Mouse (Mus musculus) neural tube, embryonic 15.5 days (tissue): Measurements from ENCODE around the gene Cst13. TPM values are rescaled to one million over a fixed set of nuclear protein-coding genes. Genes with fewer than 3 reads are reported as not detected.

Experiments
- ATAC-seq: fragments of 200-750 bp; cut with Nextera tagmentation; 2 replicates; pipeline ENCODE4 v1.8.0; 2017; ENCODE audit warnings: mild to moderate bottlenecking, moderate TSS enrichment, moderate library complexity; ENCODE audit not compliant: low FRiP score
- H3K27ac ChIP-seq: fragments of 300-500 bp; sonication (generic); replicated peaks from 2 replicates; pipeline ENCODE4 v1.5.1; 2015; ENCODE audit warnings: mild to moderate bottlenecking, inconsistent platforms
- H3K27me3 ChIP-seq: fragments of 300-500 bp; sonication (generic); replicated peaks from 2 replicates; pipeline ENCODE4 v1.6.1; 2015; ENCODE audit warnings: inconsistent platforms
- H3K36me3 ChIP-seq: fragments of 300-500 bp; sonication (generic); 2 replicates; pipeline ENCODE4 v1.6.1; 2015; ENCODE audit warnings: inconsistent platforms
- H3K4me1 ChIP-seq: fragments of 300-500 bp; sonication (generic); 2 replicates; pipeline ENCODE4 v1.6.1; 2015; ENCODE audit warnings: inconsistent platforms
- H3K4me2 ChIP-seq: fragments of 300-500 bp; sonication (generic); 2 replicates; pipeline ENCODE4 v1.6.1; 2015; ENCODE audit warnings: inconsistent platforms, mild to moderate bottlenecking, moderate library complexity
- H3K4me3 ChIP-seq: fragments of 300-500 bp; sonication (generic); replicated peaks from 2 replicates; pipeline ENCODE4 v1.5.1; 2015; ENCODE audit warnings: mild to moderate bottlenecking, inconsistent platforms
- H3K9ac ChIP-seq: fragments of 300-500 bp; sonication (generic); replicated peaks from 2 replicates; pipeline ENCODE4 v1.6.1; 2015; ENCODE audit warnings: mild to moderate bottlenecking, inconsistent platforms
- H3K9me3 ChIP-seq: fragments of 300-500 bp; sonication (generic); replicated peaks from 2 replicates; pipeline ENCODE4 v1.6.1; 2016; ENCODE audit warnings: inconsistent platforms
- WGBS: fragments of 180-500 bp; shearing (Covaris S2); methylation state at CpG from one replicate; pipeline ENCODE4 v1.1.7; 2015; ENCODE audit warnings: mixed read lengths; 5-methylcytosine and 5-hydroxymethylcytosine counted together
- polyA plus RNA-seq: library from polyadenylated mRNA; unstranded; fragments of >200 nt; fragmentation: Nextera tagmentation; extraction: Ambion mirVana; gene quantifications from 2 replicates; pipeline ENCODE4 v1.2.1, GENCODE M21; 2015

Cst13 gene
- polyA plus RNA-seq, 1 experiment from 2014 or later = not detected

DNA sequence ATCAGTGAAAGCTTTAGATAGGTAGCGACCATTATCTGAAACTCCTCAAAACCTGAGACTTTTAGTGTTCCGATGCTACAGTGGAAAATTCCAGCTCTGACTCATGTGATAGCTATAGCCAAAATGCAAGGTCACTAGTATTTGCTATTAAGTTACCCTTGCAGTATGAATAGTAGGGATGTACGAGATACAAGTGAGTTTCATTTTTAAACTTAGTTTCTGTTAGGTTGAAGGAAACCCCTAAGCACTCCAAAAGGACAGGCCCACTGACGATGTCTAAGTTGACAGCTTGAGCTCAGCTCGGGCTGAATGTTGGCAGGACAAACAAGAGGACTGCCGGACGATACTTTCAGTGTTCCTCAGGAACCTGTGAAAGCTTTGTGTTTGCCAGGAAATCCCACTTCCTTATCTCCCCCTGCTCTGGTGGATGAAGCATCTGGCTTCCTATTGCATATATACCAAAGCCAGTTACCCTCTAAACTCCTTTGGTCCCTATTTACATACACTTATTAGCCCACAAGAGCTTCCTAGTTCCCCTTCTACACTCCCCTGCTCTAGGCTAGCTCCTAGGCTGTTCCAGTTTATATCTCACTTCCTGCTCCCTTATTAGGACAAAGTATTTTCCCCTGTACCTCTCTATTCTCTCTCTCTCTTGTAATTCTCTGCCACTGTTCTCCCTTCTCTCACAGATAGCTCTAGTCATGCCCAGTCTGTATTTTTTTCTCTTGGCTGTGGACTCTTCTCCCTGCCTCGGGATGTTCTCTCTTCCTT, 36.9 kb downstream of the Cst13 start:
- Histone ChIP-seq H3K9me3 (no peaks in the 10 kb centered on the region), H3K4me3 (no peak overlapping the region), H3K27ac (no peak overlapping the region), H3K9ac (no peak overlapping the region), H3K4me2 (no peak overlapping the region), H3K36me3 (no peaks in the 10 kb centered on the region), H3K27me3 (no peaks in the 10 kb centered on the region), H3K4me1 (no peaks in the 10 kb centered on the region)
- no peak for ATAC-seq
- WGBS = 81% methylated on average over 8 of the region's 8 CpGs

DNA sequence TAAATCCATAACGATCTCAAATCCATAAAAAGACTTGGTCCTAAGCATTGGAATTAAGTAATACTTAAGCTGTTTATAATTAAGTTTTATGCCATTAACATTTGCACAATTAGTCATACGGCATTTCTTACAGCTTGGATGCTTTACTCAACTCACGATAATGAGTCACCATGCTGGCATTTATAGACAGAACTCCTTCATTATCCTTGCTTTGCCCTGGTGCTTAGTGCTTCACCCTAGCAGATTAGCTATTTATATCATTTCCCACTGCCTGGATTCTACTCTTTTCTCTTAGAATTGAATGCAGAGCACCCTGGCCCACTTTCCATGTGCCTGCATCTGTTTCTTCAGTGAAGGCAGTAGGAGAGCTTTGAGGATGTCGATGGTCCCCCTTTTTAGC, 37.6 kb downstream of the Cst13 start:
- Histone ChIP-seq H3K27me3 (no peaks in the 10 kb centered on the region), H3K36me3 (no peaks in the 10 kb centered on the region), H3K9me3 (no peaks in the 10 kb centered on the region), H3K9ac (no peak overlapping the region), H3K4me3 (no peak overlapping the region), H3K4me1 (no peaks in the 10 kb centered on the region), H3K27ac (no peak overlapping the region), H3K4me2 (no peak overlapping the region)
- ATAC-seq = no peak
- WGBS = 87% methylated on average over 4 of the region's 4 CpGs

DNA sequence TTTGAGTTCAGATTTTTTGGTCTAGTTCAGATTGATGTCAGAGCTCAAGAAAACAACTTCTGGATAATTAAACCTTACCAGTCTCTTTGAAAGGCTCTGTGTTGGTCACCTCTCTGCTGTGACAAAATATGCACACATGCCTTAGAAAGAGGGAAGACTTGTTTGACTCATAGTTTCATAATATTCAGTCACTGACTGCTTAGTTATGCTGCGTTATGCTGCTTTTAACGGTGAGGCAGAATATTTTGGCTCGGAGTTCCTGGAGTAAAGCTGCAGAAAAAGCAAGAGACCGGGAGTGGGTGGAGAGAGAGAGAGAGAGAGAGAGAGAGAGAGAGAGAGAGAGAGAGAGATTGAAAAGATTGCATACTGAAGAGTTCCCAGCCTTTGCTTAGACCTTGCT, 41.1 kb downstream of the Cst13 start:
- 87% methylated on average over 4 of the region's 4 CpGs for WGBS
- Histone ChIP-seq H3K36me3 (no peaks in the 10 kb centered on the region), H3K9me3 (no peaks in the 10 kb centered on the region), H3K4me3 (no peak overlapping the region), H3K9ac (no peak overlapping the region), H3K27me3 (no peaks in the 10 kb centered on the region), H3K27ac (no peak overlapping the region), H3K4me2 (no peak overlapping the region), H3K4me1 (no peaks in the 10 kb centered on the region)
- ATAC-seq = no peak

DNA sequence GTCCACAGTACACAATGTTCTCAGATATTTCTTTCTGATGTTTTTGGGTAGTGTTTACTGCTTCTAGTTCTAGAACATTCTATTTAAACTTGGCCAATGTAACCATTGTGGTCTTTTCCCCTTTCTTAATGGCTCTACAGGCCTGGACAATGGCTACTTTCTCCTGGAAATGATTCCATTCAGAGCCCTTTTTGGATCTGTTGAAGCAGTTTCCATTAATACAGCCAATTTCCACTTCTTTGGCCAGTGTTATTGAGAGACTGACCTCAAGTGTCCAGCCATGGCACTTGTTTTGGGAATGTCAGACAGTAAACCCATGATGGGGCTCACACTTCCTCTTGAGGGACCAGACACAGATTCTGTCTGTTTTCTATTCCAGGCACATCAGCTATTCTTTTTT, 41.8 kb downstream of the Cst13 start:
- Histone ChIP-seq H3K27me3 (no peaks in the 10 kb centered on the region), H3K36me3 (no peaks in the 10 kb centered on the region), H3K9me3 (no peaks in the 10 kb centered on the region), H3K27ac (no peak overlapping the region), H3K4me1 (no peaks in the 10 kb centered on the region), H3K9ac (no peak overlapping the region), H3K4me3 (no peak overlapping the region), H3K4me2 (no peak overlapping the region)
- no peak for ATAC-seq

DNA sequence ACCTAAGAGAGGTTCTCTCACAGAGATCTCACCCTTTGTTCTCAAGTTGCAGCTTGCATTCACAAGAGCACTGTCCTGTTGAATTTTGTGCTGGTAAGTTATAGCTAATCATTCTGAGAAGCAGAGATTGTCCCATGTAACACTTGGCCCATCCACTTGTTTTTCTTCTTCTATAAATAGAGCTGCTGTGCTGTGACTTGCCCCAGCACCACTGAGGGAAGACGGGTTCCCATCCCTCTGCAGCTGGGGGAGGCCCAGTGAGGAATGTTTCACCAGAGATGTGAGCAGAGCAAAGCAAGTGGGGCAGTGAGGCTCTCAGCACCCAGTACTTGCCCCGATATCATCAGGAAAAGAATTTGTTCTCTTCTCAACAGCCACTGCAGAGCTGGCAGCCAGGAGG, 45.1 kb downstream of the Cst13 start, which contains the start of gene 9230104L09Rik:
TSS of gene 9230104L09Rik (minus strand) at position 73 of the 400 bp plus-strand sequence.
- H3K4me2 ChIP-seq = no peak within 1 kb of the TSS
- no peaks in the 10 kb centered on the region for H3K27me3 ChIP-seq
- no peak within 1 kb of the TSS for H3K9ac ChIP-seq
- H3K27ac ChIP-seq = no peak within 1 kb of the TSS
- H3K4me3 ChIP-seq = no peak within 1 kb of the TSS
- no peak for ATAC-seq
- no peaks in the 10 kb centered on the region for H3K9me3 ChIP-seq
- WGBS = 66% methylated on average over 2 of the region's 2 CpGs
- H3K4me1 ChIP-seq = no peaks in the 10 kb centered on the region
- H3K36me3 ChIP-seq = no peaks in the 10 kb centered on the region

DNA sequence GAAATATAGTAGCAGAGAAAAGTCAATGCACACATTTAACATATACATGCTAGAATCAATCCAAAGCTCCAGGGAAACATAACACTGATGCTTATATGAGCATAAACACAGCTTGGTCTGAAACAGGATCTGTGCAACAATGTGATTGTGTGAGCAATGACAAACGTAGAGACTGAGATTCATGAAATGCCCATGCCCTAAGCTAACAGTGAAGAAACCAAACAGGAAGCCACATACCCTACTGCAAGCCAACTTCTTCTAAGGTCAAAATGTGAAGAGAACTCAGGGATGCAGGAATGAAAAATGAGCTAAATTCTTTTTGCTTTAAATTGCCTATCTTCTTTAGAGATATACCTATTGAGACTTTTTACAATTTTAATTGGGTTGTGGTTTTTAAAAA, 49.1 kb downstream of the Cst13 start:
- Histone ChIP-seq H3K36me3 (peaks cover 17% of the 10 kb centered on the region), H3K4me3 (no peak overlapping the region), H3K4me1 (peaks cover 23% of the 10 kb centered on the region), H3K27ac (no peak overlapping the region), H3K4me2 (no peak overlapping the region), H3K9me3 (no peaks in the 10 kb centered on the region), H3K27me3 (no peaks in the 10 kb centered on the region), H3K9ac (no peak overlapping the region)
- 84% methylated on average over 1 of the region's 1 CpGs for WGBS
- no peak for ATAC-seq

DNA sequence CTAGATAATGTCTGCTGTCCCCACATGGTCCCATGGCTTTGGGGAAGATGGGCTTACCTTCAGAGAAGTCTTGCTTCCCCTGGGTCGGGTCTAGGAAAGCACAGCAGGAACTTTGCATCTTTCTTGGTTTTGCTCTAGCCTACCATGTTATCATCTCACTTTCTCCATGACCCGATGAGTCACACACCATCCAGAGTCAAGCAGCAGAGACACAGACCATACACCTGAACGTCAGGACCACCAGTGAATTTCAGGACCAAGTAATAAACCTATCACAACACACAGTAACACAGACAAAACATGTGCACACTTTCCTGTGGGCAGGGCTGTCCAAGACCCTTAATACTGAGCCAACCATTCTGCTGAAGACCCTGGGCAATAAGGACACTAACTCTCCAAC, 50.6 kb downstream of the Cst13 start:
- Histone ChIP-seq H3K4me3 (no peak overlapping the region), H3K4me1 (peaks cover 28% of the 10 kb centered on the region), H3K36me3 (peaks cover 17% of the 10 kb centered on the region), H3K9ac (no peak overlapping the region), H3K27me3 (no peaks in the 10 kb centered on the region), H3K9me3 (no peaks in the 10 kb centered on the region), H3K27ac (no peak overlapping the region), H3K4me2 (no peak overlapping the region)
- 95% methylated on average over 3 of the region's 3 CpGs for WGBS
- no peak for ATAC-seq

DNA sequence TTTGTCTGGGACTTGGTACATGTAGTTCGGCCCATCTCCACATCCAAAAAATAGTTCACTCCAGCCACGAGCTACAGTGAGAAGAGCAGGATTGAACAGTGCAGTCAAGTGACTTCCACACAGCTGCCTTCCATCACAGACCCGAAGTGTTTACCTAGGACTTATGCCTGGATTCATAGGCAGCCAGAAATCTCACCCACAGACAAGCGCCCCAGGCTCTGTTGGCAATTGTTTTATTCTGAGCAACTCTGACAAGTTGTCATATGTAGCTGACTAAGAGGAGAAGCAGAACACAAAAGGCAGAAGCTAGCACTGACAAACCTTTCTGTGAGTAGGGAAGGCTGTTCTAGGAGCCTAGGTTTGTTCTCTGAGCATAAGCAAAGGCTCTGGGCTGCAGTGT, 53.0 kb downstream of the Cst13 start:
- Histone ChIP-seq H3K27ac (no peak overlapping the region), H3K27me3 (no peaks in the 10 kb centered on the region), H3K9ac (no peak overlapping the region), H3K36me3 (peaks cover 17% of the 10 kb centered on the region), H3K4me2 (peak overlapping the region; percentile 63), H3K9me3 (no peaks in the 10 kb centered on the region), H3K4me3 (peak overlapping the region; percentile 96), H3K4me1 (peaks cover 33% of the 10 kb centered on the region)
- 88% methylated on average over 4 of the region's 4 CpGs for WGBS
- ATAC-seq = no peak

DNA sequence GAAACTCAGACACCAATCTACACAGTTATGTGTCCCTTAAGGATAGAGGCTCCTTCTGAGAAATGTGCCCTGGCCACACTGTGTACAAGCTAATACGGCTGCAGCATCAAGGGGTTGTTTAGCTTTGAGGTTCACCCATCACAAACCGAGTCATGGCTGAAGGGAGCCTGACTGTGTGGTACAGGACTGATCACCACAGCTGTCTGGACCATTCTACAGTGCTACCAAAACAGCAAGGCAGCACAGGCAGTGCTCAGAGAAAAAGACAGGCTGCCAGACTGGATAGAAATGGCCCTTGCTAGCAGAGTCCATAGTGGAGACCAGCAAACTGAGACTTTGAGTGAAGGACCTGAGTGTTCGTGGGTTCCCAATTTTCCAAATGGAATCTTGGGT, 54.3 kb downstream of the Cst13 start:
- no peak overlapping the region for H3K27ac ChIP-seq
- H3K4me2 ChIP-seq = peak overlapping the region; percentile 63
- H3K27me3 ChIP-seq = no peaks in the 10 kb centered on the region
- WGBS = 55% methylated on average over 3 of the region's 3 CpGs
- H3K9me3 ChIP-seq = no peaks in the 10 kb centered on the region
- peak overlapping the region; percentile 96 for H3K4me3 ChIP-seq
- H3K36me3 ChIP-seq = peaks cover 17% of the 10 kb centered on the region
- no peak for ATAC-seq
- H3K9ac ChIP-seq = peak overlapping the region; percentile 88
- peaks cover 33% of the 10 kb centered on the region for H3K4me1 ChIP-seq

DNA sequence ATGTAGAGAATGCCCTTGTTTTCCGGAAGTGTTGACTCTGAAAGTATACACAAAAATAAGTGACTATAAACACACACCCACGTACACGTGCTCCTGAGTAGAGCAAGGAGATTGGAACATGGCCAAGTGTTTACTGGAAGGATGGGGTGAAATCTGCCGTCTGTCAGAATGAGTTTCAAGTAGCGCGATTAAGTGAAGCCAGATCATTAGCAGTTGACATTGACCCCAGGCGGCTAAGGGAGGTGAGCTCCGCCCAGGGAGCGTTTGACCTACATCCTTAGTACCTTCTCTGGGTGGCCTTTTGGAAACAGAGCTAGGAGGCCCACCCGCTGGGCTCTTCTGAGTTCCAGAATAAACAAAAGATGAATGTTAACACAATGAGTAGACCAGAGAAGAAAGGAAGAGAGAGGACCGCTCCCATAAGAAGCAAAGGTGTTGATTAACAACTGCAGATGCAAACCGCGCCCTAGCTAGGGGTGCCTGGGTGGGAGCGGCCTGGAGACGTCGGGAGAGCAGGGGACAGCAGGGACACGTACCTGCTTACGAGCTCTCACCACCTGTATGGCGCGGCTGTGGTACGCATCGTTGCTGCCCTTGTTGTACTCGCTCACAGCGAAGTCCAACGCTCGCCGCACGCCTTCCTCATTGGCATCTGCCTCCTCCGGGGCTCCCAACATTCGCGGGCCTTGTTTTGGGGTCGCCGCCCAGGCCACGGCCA, 54.9 kb downstream of the Cst13 start:
- no peaks in the 10 kb centered on the region for H3K27me3 ChIP-seq
- peaks cover 17% of the 10 kb centered on the region for H3K36me3 ChIP-seq
- peak overlapping the region; percentile 88 for H3K9ac ChIP-seq
- H3K9me3 ChIP-seq = no peaks in the 10 kb centered on the region
- peak overlapping the region; percentile 63 for H3K4me2 ChIP-seq
- peak overlapping the region; percentile 90 for H3K27ac ChIP-seq
- peak overlapping the region; percentile 96 for H3K4me3 ChIP-seq
- peak; percentile 81 for ATAC-seq
- 1% methylated on average over 34 of the region's 34 CpGs for WGBS
- H3K4me1 ChIP-seq = peaks cover 33% of the 10 kb centered on the region

DNA sequence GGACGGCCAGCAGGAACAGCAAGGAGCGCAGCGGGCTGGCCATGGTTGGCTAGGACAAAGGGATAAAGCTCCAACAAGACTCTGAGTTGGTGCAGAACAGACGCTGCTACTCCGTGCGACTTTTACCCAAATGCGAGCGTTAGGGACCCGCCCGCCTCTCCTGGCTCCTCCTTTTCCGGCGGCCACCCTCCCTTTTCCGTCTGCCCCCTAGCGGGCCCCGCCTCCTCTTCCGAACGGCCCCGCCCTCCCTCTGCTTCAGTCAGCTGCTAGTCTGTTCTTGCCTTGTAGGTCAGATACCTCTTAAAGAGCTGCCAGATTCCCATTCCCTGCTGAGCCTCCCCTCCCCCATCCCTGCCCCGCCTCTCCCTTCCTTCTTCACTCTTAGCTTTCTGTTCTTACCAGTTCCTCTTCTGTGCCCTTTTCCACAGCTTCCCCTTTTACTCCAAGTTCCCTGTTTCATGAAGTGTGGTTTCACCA, 55.5 kb downstream of the Cst13 start, which contains the start of gene Cst3:
TSS of gene Cst3 (minus strand) at position 358 of the 477 bp plus-strand sequence.
- Histone ChIP-seq H3K27ac (peak within 1 kb of the TSS; percentile 90), H3K9me3 (no peaks in the 10 kb centered on the region), H3K4me1 (peaks cover 33% of the 10 kb centered on the region), H3K9ac (peak within 1 kb of the TSS; percentile 88), H3K4me3 (peak within 1 kb of the TSS; percentile 96), H3K27me3 (no peaks in the 10 kb centered on the region), H3K4me2 (peak within 1 kb of the TSS; percentile 63), H3K36me3 (peaks cover 17% of the 10 kb centered on the region)
- under 1% methylated on average over 18 of the region's 19 CpGs for WGBS
- peak; percentile 96 for ATAC-seq
